Mouse (Mus musculus) right cerebral cortex, adult 2 months (tissue): ENCODE results near the gene D630003M21Rik.

Experiments
- DNase-seq, 2 experiments: peaks; one replicate each; pipeline ENCODE4 v3.0.0; 2021 to 2022; ENCODE audit warnings: low spot score in 2 of 2

The D630003M21Rik gene

DNA sequence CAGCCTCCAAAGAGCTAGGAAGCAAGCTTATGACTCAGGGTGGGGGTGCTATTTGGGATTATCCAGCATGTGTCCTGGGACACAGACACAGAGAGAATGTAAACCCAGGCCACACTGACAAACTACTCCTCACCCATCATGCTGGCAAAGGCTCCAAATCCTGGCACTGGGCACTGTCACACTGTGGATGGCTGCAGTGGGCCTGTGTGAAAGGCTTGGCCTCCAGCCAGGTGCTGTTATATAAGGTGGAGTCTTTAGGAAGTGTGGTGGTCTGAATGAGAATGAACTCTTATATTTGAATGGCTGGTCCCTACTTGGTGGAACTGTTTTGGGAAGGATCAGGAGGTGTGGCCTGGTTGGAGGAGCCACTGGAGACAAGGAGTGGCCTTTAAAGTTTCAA lies 7.7 kb upstream of the D630003M21Rik start:
- DNase-seq, result no peak

DNA sequence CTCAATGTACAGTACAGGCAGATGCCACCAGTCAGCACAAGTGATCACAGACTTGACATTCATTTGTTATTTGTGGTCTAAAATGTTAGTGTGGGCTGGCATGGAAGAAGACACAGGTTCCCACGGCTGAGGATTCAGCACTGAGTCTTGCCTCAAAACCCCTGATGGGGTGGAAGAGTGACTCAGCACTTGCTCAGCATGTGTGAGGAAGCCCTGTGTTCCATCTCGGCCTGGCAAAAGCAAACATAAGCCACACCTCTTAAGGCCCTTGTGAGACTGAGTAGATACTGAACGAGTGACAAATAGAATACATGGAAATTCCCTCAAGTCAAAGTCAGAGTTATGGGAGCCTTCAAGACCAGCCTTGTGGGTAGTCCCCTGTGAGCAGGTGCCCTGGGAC lies 4.1 kb upstream of the D630003M21Rik start:
- DNase-seq, result no peak

DNA sequence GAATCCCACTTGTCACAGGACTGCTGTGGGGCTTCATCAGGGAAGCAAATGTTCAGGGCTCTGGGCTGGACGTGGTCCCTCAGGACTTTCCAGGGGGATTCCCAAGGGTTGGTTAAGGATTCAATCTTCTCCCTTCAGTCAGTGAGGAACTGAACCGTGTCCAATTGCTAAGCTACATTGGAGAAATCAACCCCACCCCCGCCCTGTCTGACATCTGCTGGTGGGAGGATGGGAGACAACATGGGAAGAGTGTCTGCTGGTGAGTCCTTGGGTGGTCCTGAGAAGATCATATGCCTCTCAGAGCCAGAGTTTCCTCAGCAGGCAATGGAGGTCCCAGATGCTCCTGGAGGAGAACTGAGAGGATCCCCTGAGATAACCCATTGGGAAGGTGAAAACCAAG lies 3.4 kb upstream of the D630003M21Rik start:
- no peak for DNase-seq

DNA sequence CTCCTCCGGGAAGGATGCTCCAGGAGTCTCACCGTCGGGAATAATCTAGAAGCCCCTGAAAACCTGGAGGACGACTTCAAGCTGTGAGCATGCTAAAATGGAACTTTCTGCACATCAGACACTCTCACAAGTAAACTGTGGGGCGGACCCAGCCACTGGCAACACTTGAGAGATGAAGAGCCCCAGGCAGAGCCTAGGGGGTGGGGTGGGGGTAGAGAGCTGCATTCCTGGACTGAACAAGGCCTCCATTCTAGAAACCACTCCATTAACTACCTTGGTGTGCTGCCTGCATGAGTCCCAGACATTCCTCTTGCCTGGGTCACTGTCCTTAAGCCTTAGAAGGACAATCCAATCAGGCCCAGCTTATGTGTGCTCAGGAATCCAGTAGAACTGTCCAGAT lies 2.0 kb upstream of the D630003M21Rik start:
- DNase-seq, result no peak

DNA sequence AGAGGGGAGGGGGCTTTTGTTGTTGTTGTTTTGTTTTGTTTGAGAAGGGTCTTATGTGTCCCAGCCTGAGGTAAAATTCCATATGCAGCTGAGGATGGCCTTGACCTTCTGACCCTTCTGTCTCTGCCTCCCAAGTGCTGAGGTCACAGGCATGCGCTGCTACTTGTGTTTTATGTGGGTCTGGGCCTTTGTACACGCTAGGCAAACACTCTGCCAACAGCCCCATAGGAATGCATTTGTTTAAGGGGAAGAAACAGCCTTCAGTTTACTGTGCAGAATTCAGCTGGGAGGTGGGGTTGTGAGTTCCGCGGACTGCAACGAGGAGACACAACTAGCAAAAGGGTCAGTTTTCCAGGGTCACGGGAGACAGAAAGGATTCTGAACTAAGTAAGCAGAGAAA lies 1.6 kb upstream of the D630003M21Rik start:
- DNase-seq, result no peak

DNA sequence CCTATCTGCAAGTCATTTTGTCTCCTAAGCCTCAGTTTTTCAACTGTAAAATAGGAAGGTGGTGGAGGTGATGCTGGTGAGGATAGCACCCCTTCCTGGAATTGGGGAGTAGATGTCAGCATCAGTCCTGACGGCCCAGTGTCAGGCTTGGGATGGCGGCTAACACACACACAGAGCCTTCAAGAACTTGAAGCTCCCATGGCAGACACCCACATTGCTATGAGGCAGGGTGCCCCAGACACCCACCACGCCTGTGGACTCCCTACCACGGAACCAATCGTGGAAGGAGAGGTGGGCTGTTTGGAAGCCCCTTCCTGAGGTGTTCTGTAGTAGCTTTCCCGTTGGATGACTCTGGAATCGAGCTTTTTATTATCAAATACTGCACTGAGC lies 476 bp upstream of the D630003M21Rik start:
- DNase-seq, result no peak

DNA sequence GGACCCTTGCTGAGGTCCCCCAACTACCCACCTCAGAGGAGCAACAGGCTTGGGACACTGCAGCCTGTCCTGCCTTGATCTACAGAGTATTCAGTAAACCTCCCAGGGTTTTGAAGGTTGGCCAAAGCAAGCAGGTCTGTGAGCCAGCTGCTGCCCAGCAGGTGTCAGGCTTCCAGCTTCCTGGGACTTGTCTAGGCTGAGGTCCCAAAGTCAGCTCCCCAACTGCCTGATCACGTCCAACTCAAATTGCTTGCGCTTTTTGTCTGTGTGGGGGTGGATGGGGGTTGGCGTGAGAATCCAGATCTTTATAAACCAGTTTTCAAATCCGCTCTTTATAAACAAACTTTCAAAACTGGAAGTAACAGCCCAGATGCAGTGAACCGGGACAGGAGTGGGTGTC lies 3.7 kb downstream of the D630003M21Rik start:
- DNase-seq, result no peak

DNA sequence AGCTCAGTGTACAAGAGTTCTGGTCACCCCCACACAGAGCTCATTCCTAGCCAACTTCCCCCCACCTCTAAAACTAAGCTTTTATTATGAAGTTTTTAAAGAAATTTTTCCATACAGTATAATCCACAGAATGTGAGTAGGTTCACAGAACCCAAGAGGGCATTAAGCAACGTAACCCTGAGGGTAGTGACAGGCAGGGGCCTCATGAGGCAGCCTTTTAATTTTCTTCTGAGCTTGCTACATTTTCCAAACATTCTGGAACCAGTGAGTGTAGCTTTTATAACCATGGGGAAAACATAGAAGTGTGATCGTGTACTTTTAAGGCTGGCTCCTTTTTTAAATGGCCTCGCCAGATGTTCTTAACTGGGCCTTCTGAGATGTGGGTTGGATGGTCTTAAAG lies 5.5 kb downstream of the D630003M21Rik start:
- DNase-seq, result no peak

DNA sequence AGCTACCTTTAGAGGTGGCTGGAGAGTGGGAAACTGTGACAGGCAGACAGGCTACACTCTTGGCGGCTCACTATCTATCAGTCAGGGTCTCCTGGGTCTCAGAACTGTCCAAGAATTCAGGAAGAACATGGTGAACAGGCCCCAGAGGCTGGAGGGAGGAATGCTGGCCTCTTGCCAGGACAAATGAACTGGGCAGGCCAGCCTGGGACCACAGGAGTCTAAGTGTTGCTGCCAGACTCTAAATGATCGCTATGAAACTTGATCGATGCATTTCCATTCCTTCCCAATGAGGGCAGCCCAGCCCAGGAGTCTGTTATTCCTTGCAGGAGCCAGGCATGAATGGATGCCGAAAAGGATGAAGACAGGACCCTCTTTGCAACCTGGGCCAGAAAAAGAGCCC lies 6.4 kb downstream of the D630003M21Rik start:
- DNase-seq, result no peak

DNA sequence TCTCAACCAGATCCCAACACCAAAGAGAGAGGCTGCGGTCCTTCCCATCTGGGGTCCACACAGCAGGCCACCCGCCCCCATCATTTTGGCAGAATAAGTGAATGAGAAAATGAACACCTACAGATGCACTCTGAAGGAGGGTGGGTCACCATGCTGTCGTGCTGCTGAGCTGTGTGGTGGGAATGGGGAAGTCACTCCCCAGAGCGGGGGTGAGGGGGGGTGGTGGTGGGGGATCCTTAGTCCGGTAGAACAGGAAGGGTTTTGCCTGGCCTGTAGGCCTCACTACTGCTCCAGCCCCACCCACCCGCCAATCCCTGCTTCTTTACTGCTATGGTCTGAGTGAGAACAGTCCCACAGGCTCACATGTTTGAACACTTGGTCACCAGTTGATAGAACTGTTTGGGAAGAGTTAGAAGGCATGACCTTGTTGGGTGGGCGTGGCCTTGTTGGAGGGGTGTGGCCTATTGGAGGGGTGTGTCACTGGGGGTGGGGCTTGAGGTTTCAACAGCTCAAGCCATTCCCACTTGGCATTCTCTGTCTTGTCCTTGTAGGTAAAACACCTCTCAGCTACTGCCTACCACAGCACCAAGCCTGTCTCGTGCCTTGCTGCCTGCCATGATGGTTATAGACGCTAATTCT lies 7.5 kb downstream of the D630003M21Rik start:
- DNase-seq, result no peak

DNA sequence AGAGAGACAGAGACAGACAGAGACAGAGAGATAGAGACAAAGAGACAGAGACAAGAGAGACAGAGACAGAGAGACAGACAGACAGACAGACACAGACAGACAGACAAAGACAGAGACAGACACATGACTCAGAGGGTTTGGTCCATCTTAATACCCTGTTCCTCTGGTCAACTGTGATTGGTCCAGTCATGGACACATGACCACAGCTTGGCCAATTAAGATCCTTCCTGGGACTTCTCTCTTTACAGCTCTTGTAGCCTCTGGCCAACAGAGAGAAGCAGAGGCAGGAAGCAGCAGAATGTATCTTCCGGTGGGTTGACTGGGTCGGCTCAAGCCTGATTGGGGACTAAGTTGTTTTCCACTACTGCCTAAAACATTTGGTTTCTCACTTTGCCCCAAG lies 9.5 kb downstream of the D630003M21Rik start:
- no peak for DNase-seq

DNA sequence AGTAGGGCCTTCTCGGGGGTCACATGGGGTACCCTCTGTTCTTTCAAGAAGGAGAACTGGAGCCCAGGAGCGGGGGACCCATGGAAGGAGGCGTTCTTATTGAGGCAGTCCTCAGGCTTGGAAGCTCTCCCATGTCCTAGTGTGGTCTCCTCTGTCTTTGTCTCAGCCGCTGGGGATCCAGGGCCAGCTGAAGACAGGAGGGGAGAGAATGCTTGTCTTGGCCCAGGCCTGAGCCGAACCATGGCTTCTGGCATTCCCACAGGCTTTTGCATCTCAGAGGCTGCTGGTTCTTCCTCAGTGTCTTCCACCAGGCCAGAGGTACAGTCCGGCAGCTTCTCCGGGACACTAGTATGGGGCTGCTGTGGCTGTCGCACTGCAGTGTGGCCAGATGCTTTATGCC lies 12.5 kb downstream of the D630003M21Rik start:
- no peak for DNase-seq

DNA sequence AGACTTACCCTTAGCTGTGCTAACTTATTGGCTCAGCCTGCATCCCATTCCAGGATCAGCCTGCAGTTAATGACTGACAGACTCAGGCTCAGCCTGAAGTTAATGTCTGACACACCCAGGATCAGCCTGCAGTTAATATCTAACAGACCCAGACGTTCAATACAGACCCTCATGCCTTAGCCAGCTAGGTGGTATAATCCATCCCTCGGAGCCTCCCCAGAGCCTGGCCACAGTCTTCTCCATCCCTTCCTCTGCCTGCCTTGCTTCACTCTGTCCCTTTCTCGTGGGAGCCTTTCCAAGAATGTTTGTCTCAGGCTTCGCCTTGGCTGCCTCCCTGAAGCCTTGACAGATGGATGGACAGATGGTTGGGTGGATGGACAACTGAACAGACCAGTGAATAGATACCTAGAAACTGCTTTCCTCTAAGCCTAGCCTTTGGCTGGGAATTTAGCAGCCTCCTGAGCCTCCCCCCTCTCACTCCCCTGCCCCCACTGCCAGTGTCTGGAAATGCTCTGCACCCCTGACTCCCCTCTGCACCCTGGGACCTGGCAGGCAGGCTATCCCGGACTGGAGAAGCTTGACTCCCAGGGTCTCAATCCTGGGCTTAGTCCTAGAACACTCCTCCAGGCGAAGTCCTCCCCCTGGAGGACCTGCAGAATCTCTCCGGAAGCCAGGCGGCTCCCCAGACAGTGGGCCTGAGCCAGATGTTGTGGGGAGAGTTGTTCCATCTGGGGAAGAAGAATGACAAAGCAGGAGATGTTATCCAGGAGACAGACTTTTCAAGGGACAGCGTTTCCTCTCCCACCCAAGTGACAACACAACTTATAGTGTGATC lies 13.5 kb downstream of the D630003M21Rik start:
- DNase-seq, result no peak

DNA sequence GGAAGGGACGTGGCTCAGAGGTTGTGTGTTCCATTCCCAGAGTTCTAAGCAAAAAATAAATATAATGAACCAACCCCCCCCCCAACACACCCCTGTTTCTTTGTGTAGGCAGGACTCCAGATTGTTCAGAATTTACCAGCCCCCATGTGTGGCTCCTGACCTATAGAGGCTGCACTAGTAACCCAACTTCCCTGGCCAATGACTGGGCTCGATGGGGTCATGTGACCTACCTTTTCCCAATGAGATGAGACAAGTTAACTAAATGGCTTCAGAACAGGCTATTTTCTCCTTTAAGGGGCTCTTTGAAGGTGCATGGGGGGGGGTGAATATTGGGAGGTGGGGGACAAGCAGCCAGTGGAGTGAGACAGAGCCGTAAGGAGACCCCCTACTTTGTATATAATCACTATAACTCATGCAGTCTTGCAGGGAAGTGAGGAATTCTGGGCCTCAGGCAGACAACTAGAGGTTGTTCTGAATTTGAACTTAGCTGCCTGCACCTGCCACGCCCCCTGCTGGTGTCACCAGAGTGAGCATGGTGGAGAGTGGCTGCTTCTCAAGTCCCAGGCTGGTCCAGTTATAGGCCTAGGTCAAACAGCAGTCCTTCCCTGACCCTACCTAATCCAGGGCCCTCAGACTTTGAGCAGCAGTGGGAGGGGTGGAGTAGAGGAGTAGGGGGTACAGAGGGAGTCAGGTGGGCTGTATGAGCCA lies 17.1 kb downstream of the D630003M21Rik start:
- DNase-seq, result no peak

DNA sequence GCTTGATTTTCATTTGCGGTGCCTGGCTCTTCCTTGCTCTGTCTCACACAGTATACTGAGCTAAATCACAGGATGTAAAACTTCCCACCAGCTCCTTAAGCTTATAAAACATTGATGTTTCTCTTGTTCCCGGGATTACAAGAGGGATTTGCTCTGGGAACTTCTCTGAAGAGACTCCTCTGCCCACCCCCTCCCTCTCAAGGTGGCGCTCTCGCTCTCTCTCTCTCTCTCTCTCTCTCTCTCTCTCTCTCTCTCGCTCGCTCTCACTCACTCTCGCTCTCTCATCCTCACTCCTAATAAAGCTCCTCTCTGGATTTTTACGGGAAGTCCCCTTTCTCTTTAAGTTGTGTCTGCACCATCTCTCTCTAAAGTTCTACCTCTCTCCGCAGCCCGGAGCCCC lies 18.1 kb downstream of the D630003M21Rik start:
- no peak for DNase-seq

DNA sequence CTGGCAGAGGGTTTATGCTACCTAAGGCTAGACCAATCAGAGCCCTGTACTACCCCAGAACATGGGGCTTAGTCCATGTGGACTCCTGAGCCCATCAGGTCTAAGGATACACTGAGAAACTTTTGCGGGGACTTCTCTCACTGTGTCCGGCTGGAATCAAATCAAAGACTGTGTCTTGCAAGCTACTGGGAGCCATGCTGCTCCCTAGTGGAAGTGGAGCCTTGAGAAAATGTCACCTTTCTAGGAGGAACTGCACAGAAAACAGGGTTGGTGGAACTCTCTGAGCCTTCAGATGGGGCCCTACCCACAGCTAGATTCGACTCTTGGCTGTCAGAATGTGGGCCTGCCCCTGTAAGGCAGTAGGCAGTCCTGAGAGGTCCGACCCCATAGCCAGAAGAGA lies 18.5 kb downstream of the D630003M21Rik start:
- peak; percentile 50 to 58 for DNase-seq

DNA sequence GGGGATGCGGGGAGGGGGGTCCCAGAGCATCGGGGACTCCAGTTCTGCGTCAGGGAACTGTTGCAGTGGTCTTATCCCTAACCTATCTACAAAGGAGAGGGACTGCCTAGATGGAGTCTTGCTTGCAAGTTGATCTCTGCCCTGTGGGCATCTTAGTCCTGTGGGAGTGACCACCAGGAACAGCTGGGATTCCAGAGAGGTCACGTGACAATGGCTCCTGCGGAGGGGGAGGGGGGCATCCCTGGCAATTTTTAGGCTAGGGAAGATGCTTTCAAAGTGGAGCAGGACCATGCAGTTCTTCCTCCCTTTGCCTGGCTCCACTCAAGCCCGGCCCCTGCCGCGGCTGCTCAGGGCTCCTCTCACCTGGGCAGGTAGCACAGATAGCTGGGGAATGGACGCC lies 19.2 kb downstream of the D630003M21Rik start:
- DNase-seq, result no peak

DNA sequence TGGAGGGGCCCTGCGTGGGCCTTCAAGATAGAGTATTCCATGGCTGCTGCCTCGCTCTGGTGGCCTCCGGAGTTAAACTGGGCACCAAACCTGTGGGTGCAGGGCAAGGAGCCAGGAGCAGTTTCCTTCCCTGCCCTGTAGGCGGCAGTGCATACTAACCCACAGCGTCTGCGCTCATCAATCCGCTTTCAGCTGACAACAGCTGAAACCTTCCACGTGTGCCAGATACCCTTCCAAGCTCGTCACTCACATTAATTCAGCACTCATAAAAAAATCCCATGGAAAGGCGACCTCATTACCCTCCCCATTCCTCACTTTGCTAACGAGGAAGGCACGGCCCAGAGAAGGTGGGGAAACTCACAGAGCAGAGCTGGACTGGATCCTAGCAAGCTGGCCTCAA lies 21.2 kb downstream of the D630003M21Rik start:
- peak; percentile 76 for DNase-seq

DNA sequence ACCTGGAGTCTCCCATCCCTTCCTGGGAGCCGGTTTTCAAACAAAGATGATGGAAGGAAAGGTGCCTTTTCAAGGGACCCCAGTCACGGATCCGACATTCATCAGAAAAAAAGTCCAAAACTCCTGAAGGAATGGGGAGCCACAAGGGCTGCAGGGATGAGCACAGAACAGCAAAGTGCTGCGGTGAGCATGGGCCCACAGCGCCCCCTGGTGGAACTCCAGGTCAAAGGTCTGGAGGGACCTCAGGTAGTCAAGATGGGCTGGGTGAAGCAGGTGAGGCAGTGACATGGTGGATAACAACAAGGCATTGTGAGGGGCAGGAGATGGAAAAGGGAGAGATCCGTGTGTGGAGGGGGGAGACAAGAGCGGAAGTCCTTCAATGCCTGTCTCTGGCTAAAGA lies 24.9 kb downstream of the D630003M21Rik start:
- DNase-seq, result peak; percentile 80 to 83

DNA sequence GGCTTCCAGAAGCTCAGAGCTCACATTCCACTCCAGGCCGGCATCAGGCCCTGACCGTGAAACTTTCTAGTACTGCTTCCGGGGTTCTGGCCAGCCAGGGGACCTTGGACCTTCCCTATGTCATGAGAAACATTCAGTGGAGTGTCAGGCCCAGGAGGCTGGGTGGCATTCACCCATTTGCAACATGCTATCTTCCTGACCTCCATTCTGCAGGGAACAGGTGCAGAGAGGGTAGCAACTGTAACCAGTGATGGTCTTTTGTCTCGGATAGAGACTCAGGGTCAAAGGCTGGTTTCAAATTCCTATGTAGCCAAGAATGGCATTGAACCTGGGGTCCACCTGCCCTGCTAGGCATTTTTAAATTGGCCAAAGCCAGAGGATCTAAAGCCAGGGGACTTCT lies 25.3 kb downstream of the D630003M21Rik start:
- no peak for DNase-seq

DNA sequence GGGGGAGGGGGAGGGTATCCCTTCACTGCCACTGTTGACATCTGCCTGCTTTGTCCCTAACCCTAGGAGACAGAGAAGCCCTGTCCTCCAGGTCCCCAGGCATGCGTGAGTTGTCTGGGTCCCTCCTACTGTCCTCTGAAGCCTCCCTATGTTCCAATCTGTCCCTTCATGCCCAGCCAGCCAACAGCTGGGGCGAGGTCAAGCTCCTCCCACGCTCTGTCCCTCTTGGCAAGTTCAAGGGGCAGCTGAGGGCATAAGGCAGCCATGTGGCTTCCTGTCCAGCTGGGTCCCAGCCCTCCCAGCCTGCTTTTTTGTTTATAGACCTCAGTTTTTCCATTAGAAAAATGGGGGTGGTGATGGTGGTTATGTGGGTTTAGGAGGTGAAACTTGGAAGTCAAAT lies 29.7 kb downstream of the D630003M21Rik start:
- DNase-seq, result no peak

DNA sequence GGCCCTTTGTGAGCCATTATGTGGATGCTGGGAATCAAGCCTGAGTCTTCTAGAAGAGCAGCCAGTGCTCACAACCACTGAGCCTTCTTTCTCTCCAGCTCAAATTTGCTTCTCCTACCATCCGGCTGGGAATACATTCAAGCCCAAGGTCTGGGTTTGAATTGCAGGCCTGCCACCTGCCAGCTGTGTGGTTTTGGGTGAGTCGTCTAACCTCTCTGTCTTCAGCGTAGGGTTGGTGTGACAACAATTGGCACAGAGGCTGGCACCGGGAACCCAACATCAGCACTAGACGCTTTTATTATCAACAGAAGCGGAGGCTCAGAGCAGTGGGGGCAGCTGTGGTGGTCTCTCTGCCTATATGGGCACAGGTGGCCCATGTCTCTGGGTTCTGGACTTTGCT lies 30.2 kb downstream of the D630003M21Rik start:
- DNase-seq, result no peak

DNA sequence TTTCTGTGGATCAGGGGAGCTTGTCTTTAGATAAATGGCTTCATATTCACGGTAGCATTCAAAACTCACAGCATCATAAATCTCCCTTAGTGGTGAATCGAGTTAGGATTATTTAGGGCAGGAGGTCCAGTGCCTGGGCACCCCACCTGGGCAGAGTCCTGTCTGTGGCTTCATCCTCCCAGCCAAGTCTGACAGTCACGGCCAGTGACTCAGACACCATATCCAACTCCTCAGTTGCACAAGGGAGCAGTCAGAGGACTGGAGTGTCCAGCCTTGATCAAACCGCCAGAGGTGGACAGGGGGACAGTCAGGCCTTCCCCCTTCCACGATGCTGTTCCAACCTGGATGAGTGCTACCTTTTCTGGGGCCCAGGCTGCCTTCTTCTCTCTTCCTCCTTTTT lies 31.1 kb downstream of the D630003M21Rik start:
- DNase-seq, result no peak
